In the genomic region with DNA sequence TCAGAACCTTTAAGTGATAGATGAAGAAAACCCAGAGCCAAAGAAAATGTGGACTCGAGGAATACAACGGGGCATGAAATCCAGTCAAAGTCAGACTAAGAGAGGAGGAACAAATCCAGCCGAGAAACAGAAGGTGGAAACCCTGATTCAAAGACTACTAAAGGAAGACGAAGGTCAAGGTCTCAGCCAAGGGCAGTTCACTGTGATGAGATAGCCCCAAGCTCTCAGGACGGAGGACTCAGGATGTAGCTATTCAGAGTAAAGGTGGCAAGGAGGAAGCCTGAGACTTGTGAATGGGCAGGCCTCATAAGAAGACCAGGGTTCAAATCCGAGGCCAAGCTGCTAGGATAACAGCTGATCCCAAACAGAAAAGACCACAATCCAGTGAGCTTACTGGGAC, we compare ENCODE assay signal across 18 mouse cellular contexts.
"Had no signal": no experiment of that assay in that cellular context is flagged by ENCODE, and none has a peak within 500 bp of the region (broad histone marks: within the 10 kb centered on the region; RNA-seq: fewer than 3 reads in every experiment).

No protein-coding gene starts in this region.

- H3K27ac ChIP-seq: midbrain, embryonic 10.5 days; midbrain, embryonic 13.5 days; midbrain, embryonic 15.5 days; neural tube, embryonic 13.5 days; neural tube, embryonic 15.5 days had no signal

- H3K4me3 ChIP-seq: midbrain, embryonic 10.5 days; midbrain, embryonic 13.5 days; midbrain, embryonic 15.5 days; myocyte; neural tube, embryonic 13.5 days; neural tube, embryonic 15.5 days had no signal

- DNase-seq: lung, adult 18-20 months; lung, embryonic 14.5 days; lung, postnatal 10 days; lung, postnatal 4 days; retina, postnatal 1 day; right cerebral cortex, adult 18-20 months; right cerebral cortex, postnatal 25 days; right cerebral cortex, postnatal 4 days; spleen, adult 18-20 months; thymus, adult 18-20 months; thymus, postnatal 25 days; thymus, postnatal 4 days had no signal

- ATAC-seq: midbrain, embryonic 13.5 days; midbrain, embryonic 15.5 days had no signal

- H3K9ac ChIP-seq: lung, embryonic 14.5 days; midbrain, embryonic 13.5 days; midbrain, embryonic 15.5 days; neural tube, embryonic 13.5 days; neural tube, embryonic 15.5 days had no signal

- H3K27me3 ChIP-seq: midbrain, embryonic 13.5 days; midbrain, embryonic 15.5 days; neural tube, embryonic 13.5 days; neural tube, embryonic 15.5 days had no signal

- H3K36me3 ChIP-seq: midbrain, embryonic 10.5 days; midbrain, embryonic 13.5 days; midbrain, embryonic 15.5 days; neural tube, embryonic 13.5 days; neural tube, embryonic 15.5 days had no signal

- H3K4me1 ChIP-seq: midbrain, embryonic 10.5 days; midbrain, embryonic 13.5 days; midbrain, embryonic 15.5 days; neural tube, embryonic 13.5 days; neural tube, embryonic 15.5 days had no signal

- H3K4me2 ChIP-seq: lung, embryonic 14.5 days; midbrain, embryonic 13.5 days; midbrain, embryonic 15.5 days; neural tube, embryonic 13.5 days; neural tube, embryonic 15.5 days had no signal

- H3K9me3 ChIP-seq: midbrain, embryonic 10.5 days; midbrain, embryonic 13.5 days; midbrain, embryonic 15.5 days; neural tube, embryonic 13.5 days; neural tube, embryonic 15.5 days had no signal
